Mouse (Mus musculus): ENCODE results near the gene Naxd. TPM values are rescaled to one million over a fixed set of nuclear protein-coding genes. Genes with fewer than 3 reads are reported as not detected.

Gene Naxd
- polyA plus RNA-seq, 1 experiment from 2014 or later, result 88.0 TPM

DNA sequence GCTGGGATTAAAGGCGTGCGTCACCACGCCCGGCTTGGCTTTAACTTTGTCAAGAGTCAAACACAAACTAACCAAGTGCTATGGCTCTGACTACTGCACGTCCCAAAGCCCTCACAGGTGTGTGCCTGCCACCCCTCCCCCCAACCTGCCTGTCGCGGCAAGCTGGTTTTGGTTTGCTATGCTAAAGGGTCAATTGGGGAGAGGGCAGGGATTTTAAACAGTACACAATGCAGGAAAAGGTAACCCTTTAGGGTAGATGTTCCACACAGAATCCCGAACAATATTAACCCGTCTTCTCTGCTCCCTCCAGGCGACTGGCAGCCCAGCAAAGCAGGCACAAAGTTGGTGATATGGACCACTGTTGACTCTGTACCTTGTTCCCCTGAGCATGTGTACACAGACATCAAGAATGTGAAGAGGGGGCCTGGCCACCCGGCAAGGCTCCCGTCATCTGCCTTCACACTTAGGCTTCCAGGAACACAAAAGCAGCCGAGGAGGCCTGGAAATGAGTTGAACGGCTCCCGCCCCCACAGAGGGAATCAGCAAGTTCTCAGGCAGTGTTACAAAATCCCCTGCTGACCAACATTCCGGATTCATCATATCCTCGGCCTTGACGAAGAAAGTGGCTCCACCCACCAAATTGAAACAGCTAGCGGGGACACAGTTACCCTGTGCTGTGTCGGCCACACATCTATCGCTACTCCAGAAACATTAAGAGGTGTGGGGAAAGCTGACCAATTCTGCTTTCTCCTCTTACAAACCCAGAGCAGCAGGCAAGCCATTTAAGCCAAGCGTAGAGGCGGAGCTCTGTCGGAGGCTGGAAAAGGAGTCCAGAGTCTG lies 20.7 kb upstream of the Naxd start:
- 3% methylated on average over 24 of the region's 24 CpGs for WGBS
- H3K36me3 ChIP-seq (replicated peaks; ENCODE audit: control insufficient read depth, insufficient read depth, low read depth, low read length), result no peaks in the 10 kb centered on the region
- peaks cover 5% of the 10 kb centered on the region; the same call in 1 of the 2 replicates for H3K4me1 ChIP-seq (ENCODE audit: control insufficient read depth, insufficient read depth, low read length)
- no peaks in the 10 kb centered on the region for H3K9me3 ChIP-seq (replicated peaks; ENCODE audit: control insufficient read depth, low read length)
- H3K4me2 ChIP-seq (ENCODE audit: low read depth, low read length), result peak overlapping the region; percentile 19
- H3K9ac ChIP-seq (replicated peaks; ENCODE audit: low read length), result 0 out of 2 replicates have a peak overlapping the region, but pooled peaks have one; percentile 2
- DNase-seq (ENCODE audit: low spot score) (peak; percentile 64), ATAC-seq (replicated peaks; ENCODE audit: insufficient number of reproducible peaks, low FRiP score, low TSS enrichment, low read depth) (no peak)
- no peak overlapping the region for H3K27ac ChIP-seq (replicated peaks; ENCODE audit: low read depth, low read length)
- H3K4me3 ChIP-seq (ENCODE audit: low read depth, low read length), result no peak overlapping the region
- peaks cover 38% of the 10 kb centered on the region for H3K27me3 ChIP-seq (ENCODE audit: control insufficient read depth, insufficient read depth, low read length)

DNA sequence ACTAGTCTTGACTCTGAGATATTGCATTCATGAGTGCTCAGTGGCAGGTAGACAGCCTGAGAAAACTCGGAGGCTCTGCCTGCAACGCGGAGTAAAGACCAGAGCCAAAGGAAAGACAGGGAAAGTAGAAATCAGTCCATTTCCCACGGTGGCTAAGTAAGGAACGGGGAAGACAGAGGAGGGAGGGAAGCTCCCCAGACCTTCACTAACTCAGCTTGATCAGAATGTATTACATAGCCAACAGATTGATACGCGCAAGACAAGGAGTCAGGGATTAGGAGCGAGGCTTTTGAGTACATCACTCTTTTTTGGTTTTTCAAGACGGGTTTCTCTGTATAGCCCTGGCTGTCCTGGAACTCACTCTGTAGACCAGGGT lies 20.1 kb upstream of the Naxd start:
- WGBS, result 2% methylated on average over 9 of the region's 9 CpGs
- Histone ChIP-seq H3K9ac (replicated peaks; ENCODE audit: low read length) (no peak overlapping the region), H3K27me3 (ENCODE audit: control insufficient read depth, insufficient read depth, low read length) (peaks cover 44% of the 10 kb centered on the region), H3K9me3 (replicated peaks; ENCODE audit: control insufficient read depth, low read length) (no peaks in the 10 kb centered on the region), H3K4me1 (ENCODE audit: control insufficient read depth, insufficient read depth, low read length) (peaks cover 5% of the 10 kb centered on the region; the same call in 1 of the 2 replicates), H3K27ac (replicated peaks; ENCODE audit: low read depth, low read length) (no peak overlapping the region), H3K4me3 (ENCODE audit: low read depth, low read length) (no peak overlapping the region), H3K4me2 (ENCODE audit: low read depth, low read length) (peak overlapping the region; percentile 19; the same call in 1 of the 2 replicates), H3K36me3 (replicated peaks; ENCODE audit: control insufficient read depth, insufficient read depth, low read depth, low read length) (no peaks in the 10 kb centered on the region)
- ATAC-seq (replicated peaks; ENCODE audit: insufficient number of reproducible peaks, low FRiP score, low TSS enrichment, low read depth) (no peak), DNase-seq (ENCODE audit: low spot score) (no peak)

DNA sequence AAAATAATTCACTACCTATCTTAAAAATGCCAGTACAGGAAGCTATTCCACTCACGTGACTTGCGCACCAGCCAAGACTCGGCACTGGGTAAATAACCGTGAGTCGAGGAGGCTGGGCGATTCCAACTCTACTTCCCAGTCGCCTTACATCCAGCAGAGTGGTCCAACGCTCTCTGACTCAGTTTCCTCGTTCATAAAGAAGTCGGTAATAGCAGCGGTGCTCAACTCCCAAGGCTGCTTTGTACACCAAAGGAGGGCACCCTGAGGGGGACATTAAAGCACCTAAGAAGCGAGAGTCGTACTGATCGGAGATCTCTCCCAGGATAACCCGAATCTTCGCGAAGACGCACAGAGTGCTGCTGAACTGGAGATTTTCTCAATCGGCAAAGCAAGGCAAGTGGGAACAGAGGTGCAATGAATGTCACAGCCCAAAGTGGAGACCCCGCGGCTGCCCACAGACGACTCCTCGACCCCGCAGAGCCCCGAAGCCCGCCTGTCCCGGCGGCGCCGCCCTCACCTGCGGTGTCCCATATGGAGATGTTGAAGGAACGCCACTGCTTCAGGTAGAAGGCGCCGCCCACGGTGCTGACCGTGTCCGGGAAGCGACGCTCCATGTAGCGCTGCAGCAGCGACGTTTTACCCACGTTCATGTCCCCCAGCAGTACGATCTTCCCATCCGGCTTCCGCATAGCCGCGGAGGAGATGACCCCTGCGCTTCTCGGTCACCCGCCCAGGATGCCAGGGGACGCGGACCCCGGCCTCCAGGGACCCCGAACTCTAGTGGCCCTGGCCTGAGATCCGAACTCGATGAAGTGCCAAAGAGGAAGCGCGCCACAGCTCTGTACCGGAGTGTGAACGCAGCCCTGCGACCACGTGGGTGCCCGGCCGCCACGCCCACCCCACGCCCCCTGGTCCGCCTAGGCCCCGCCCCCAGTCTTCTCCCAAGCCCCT lies 19.2 kb upstream of the Naxd start, which contains the start of gene Rab20:
TSS of gene Rab20 (minus strand) at position 900 of the 951 bp plus-strand sequence.
- Histone ChIP-seq H3K36me3 (replicated peaks; ENCODE audit: control insufficient read depth, insufficient read depth, low read depth, low read length) (no peaks in the 10 kb centered on the region), H3K27me3 (ENCODE audit: control insufficient read depth, insufficient read depth, low read length) (peaks cover 44% of the 10 kb centered on the region), H3K4me1 (ENCODE audit: control insufficient read depth, insufficient read depth, low read length) (peaks cover 5% of the 10 kb centered on the region; the same call in 1 of the 2 replicates), H3K27ac (replicated peaks; ENCODE audit: low read depth, low read length) (no peak within 1 kb of the TSS), H3K9ac (replicated peaks; ENCODE audit: low read length) (peak within 1 kb of the TSS; percentile 37), H3K4me2 (ENCODE audit: low read depth, low read length) (peak within 1 kb of the TSS; percentile 97), H3K9me3 (replicated peaks; ENCODE audit: control insufficient read depth, low read length) (no peaks in the 10 kb centered on the region), H3K4me3 (ENCODE audit: low read depth, low read length) (peak within 1 kb of the TSS; percentile 45)
- ATAC-seq (replicated peaks; ENCODE audit: insufficient number of reproducible peaks, low FRiP score, low TSS enrichment, low read depth), result peak; percentile 64; the same call in 1 of the 2 replicates
- WGBS, result under 1% methylated on average over 69 of the region's 69 CpGs
- DNase-seq (ENCODE audit: low spot score), result peak; percentile 78

DNA sequence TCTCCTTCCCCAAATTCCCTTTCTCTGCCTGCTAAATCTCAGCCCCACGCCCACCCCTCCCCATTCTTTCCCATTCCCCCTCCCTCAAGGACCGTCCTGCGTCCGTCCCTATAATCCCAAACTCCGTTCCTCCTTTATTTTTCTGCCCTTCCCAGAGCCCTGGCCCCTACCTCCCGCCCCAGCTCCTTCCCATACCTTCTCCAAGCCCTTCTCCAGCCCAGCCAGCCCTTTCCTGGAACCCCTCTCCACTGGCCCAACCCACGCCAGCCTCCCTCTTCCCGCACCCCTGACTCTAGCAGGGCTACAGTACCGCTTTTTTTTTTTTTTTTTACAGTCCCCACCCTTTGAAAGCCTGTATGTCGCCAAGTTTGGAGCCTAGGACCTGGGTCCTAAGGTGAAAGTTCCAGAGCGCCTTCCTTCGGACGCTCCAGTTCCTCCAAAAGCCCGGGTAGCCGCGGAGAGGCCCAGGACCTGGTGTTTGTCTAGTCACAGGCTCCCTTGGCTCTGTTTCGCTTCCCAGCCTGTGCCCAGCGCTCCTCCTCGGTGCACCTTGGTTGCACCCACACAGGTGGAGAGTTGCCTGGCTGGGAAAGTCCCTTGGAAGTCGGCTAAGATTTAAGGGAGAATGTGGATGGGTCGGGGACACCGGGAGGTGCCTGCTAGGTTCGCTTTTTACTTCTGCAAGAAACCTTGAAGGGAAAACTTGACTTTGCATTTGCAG lies 18.3 kb upstream of the Naxd start:
- H3K36me3 ChIP-seq (replicated peaks; ENCODE audit: control insufficient read depth, insufficient read depth, low read depth, low read length), result no peaks in the 10 kb centered on the region
- ATAC-seq (replicated peaks; ENCODE audit: insufficient number of reproducible peaks, low FRiP score, low TSS enrichment, low read depth), result no peak
- no peak overlapping the region for H3K9ac ChIP-seq (replicated peaks; ENCODE audit: low read length)
- H3K27me3 ChIP-seq (ENCODE audit: control insufficient read depth, insufficient read depth, low read length), result peaks cover 44% of the 10 kb centered on the region
- H3K4me3 ChIP-seq (ENCODE audit: low read depth, low read length), result peak overlapping the region; percentile 45
- WGBS, result under 1% methylated on average over 23 of the region's 23 CpGs
- peaks cover 5% of the 10 kb centered on the region; the same call in 1 of the 2 replicates for H3K4me1 ChIP-seq (ENCODE audit: control insufficient read depth, insufficient read depth, low read length)
- no peak for DNase-seq (ENCODE audit: low spot score)
- peak overlapping the region; percentile 97 for H3K4me2 ChIP-seq (ENCODE audit: low read depth, low read length)
- H3K27ac ChIP-seq (replicated peaks; ENCODE audit: low read depth, low read length), result no peak overlapping the region
- H3K9me3 ChIP-seq (replicated peaks; ENCODE audit: control insufficient read depth, low read length), result no peaks in the 10 kb centered on the region

DNA sequence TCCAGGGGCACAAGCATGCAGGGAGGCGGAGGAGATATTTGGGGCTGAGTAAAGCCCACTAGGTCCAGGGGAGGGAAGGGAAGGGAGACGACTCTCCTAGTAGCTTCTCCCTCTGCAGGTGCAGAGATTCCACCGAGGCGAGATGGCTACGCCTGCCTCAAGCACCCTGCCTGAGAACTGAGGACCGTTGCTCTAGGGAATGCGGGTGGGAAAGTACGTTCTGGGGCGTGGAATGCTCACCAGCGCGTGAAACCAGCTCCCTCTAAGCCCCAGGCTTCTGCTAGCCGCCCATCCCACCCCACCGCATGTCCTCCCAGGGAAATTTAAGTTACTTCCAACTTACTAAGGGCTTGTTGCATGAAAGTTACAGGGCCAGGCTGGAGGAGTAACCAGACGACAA lies 17.7 kb upstream of the Naxd start:
- Histone ChIP-seq H3K9ac (replicated peaks; ENCODE audit: low read length) (no peak overlapping the region), H3K9me3 (replicated peaks; ENCODE audit: control insufficient read depth, low read length) (no peaks in the 10 kb centered on the region), H3K27ac (replicated peaks; ENCODE audit: low read depth, low read length) (no peak overlapping the region), H3K36me3 (replicated peaks; ENCODE audit: control insufficient read depth, insufficient read depth, low read depth, low read length) (no peaks in the 10 kb centered on the region), H3K4me2 (ENCODE audit: low read depth, low read length) (no peak overlapping the region), H3K27me3 (ENCODE audit: control insufficient read depth, insufficient read depth, low read length) (peaks cover 44% of the 10 kb centered on the region), H3K4me3 (ENCODE audit: low read depth, low read length) (no peak overlapping the region), H3K4me1 (ENCODE audit: control insufficient read depth, insufficient read depth, low read length) (peaks cover 5% of the 10 kb centered on the region; the same call in 1 of the 2 replicates)
- DNase-seq (ENCODE audit: low spot score) (no peak), ATAC-seq (replicated peaks; ENCODE audit: insufficient number of reproducible peaks, low FRiP score, low TSS enrichment, low read depth) (no peak)
- WGBS, result 5% methylated on average over 14 of the region's 14 CpGs

DNA sequence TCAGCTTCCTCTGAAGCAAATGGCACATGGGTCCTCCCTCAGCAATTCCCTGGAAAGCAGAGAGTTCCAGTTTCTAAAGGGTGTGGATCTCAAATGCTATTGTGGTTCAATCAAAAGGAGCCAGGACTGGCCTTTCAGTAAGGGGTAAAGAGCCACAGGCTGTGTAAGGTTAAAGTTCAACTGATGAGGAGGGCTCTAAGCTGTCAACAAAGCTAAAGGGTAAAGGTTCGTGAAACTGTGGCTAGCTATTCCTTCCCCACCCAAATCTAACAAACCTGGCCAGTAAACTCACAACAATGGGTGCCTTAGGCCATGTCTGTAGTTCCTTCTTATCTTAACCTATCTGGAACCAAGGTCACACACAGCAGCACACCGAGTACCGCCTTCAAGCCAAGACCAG lies 15.4 kb upstream of the Naxd start:
- no peak overlapping the region for H3K9ac ChIP-seq (replicated peaks; ENCODE audit: low read length)
- DNase-seq (ENCODE audit: low spot score), result no peak
- H3K9me3 ChIP-seq (replicated peaks; ENCODE audit: control insufficient read depth, low read length), result no peaks in the 10 kb centered on the region
- no peak overlapping the region for H3K4me3 ChIP-seq (ENCODE audit: low read depth, low read length)
- WGBS, result 62% methylated on average over 3 of the region's 3 CpGs
- no peak overlapping the region for H3K4me2 ChIP-seq (ENCODE audit: low read depth, low read length)
- peaks cover 5% of the 10 kb centered on the region; the same call in 1 of the 2 replicates for H3K4me1 ChIP-seq (ENCODE audit: control insufficient read depth, insufficient read depth, low read length)
- peaks cover 31% of the 10 kb centered on the region for H3K27me3 ChIP-seq (ENCODE audit: control insufficient read depth, insufficient read depth, low read length)
- ATAC-seq (replicated peaks; ENCODE audit: insufficient number of reproducible peaks, low FRiP score, low TSS enrichment, low read depth), result no peak
- no peak overlapping the region for H3K27ac ChIP-seq (replicated peaks; ENCODE audit: low read depth, low read length)
- no peaks in the 10 kb centered on the region for H3K36me3 ChIP-seq (replicated peaks; ENCODE audit: control insufficient read depth, insufficient read depth, low read depth, low read length)

DNA sequence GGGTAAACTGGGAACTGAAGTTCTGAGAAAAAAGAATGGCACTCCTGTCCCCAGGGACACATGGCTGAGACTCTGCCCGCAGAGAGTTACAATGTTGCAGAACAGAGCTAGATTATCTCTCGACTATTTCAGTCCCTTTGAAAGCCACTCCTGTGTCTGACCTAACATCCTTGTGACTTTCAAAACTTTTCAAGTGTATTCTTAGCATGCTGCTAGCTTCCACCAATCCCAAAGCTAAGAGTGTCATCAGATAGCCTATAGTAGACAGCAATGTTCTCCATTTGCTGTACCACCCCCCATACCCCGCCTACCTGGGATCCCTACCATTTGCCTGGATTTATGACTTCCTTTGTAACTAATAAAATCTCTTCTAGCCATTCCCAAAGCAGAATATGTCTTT lies 14.8 kb upstream of the Naxd start:
- no peaks in the 10 kb centered on the region for H3K9me3 ChIP-seq (replicated peaks; ENCODE audit: control insufficient read depth, low read length)
- no peak overlapping the region for H3K4me2 ChIP-seq (ENCODE audit: low read depth, low read length)
- H3K36me3 ChIP-seq (replicated peaks; ENCODE audit: control insufficient read depth, insufficient read depth, low read depth, low read length), result no peaks in the 10 kb centered on the region
- H3K4me3 ChIP-seq (ENCODE audit: low read depth, low read length), result no peak overlapping the region
- H3K27me3 ChIP-seq (ENCODE audit: control insufficient read depth, insufficient read depth, low read length), result peaks cover 31% of the 10 kb centered on the region
- DNase-seq (ENCODE audit: low spot score) (no peak), ATAC-seq (replicated peaks; ENCODE audit: insufficient number of reproducible peaks, low FRiP score, low TSS enrichment, low read depth) (no peak)
- H3K9ac ChIP-seq (replicated peaks; ENCODE audit: low read length), result no peak overlapping the region
- WGBS, result 65% methylated on average over 3 of the region's 3 CpGs
- peaks cover 5% of the 10 kb centered on the region; the same call in 1 of the 2 replicates for H3K4me1 ChIP-seq (ENCODE audit: control insufficient read depth, insufficient read depth, low read length)
- no peak overlapping the region for H3K27ac ChIP-seq (replicated peaks; ENCODE audit: low read depth, low read length)
